Mouse (Mus musculus): ENCODE measurements around the gene 2310039H08Rik.

2310039H08Rik gene

DNA sequence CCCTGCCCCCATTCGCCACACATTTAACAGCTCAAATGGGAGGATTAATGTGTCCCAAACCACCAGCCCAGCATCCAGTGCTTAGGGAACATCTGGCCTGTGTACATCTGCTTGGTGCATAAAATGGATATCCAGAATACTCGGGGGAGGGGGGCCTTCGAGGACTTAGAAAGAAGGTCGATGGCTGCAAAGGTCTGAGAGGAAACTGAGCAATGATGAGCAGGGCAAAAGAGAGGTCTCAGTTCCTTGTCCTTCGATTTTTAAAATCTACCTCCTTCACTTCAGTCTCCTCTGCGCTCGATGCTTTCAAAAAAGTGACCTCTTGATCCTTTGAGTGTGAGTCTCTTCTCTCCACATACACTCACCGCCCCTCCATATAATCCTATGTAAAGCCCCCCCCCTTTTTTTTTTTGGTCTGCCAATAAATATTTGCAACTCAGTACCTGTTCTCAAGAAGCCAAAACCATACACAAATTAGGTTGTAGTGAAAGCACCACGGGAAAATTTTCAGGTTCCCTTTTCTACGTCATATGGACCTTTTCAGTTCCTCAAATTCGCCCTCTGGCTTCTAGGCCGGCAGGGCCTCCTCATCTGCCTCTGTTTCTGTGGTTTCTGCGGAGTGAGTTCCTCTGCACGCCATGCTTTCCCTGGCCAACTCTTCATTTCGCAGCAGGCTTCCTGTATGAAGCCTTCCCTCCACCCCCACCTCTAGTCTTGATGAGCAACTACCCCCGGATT, 21.2 kb upstream of the 2310039H08Rik start:
- in situ Hi-C loops (cut with MboI; ENCODE audit: low pct_unique_long_range_greater_than_20kb in 1 of 2, low sequenced_read_pairs in 2 of 2, unreplicated experiment in 1 of 2), result loop anchor here in 1 of 2 experiments (25.0 kb wide), 1 partner anchor 261 kb away; the partner anchor contains the start of gene Ubr2

DNA sequence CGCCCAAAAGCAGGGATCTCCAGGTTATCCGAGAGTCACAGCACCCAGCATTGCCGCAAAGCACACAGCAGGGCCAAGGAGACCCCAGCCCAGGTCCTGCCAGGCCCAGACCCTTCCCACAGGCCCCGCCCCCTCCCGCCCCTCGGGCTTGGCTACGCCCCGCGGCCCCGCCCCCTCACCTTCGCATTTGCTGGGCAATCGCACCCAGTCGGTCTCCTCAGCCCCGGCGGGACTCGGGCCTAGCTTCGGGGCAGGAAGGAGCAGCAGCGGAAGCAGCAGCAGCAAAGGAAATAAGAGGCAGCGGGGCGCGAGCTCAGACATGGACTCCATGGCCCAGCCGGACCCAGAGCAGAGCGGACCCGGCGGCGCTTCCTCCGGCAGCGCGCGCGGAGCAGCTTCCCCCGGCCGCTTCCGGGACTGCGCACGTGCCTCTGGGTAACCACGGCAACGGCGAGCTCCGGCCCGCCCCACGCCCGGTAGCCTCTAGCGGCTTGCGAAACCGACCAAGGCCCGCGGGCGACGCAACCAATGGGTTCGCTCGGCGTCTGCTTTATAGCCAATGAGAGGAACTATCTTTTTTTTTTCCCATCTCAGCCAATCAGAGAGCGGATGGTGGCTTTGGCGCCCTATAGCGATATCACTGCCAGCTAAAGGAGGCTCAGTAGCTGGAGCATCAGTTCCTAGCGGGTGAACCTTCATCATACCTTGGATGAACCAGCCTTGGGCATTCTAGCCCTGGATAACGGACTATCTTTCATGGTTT, 20.5 kb upstream of the 2310039H08Rik start, which contains the start of gene Cnpy3:
Gene Cnpy3 (minus strand): TSS at position 421 of the 763 bp plus-strand sequence.
- in situ Hi-C loops (cut with MboI; ENCODE audit: low pct_unique_long_range_greater_than_20kb in 1 of 2, low sequenced_read_pairs in 2 of 2, unreplicated experiment in 1 of 2), result loop anchor here in 1 of 2 experiments (25.0 kb wide), 1 partner anchor 260 kb away; the partner anchor contains the start of gene Ubr2

DNA sequence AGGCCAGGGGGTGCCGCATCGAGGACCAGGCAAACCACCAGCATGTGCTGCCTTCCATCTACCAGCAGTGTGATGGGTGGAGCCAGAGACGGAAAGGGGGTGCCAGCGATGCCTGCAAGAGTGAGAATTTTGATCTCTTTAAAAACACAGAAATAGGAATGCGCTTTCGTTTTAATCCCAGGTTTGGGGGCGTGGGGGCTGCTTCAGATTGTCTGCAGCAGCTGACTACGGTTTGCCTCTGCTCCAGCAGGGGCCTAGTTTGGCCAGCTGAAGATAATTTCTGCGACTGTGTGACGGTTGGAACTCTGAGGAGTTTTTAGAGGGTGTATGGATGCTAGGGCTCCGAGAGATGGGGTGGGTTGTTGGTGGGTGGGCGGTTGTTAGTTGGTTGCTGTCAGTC, 13.7 kb upstream of the 2310039H08Rik start:
- in situ Hi-C loops (cut with MboI; ENCODE audit: low pct_unique_long_range_greater_than_20kb in 1 of 2, low sequenced_read_pairs in 2 of 2, unreplicated experiment in 1 of 2), result loop anchor here in 1 of 2 experiments (25.0 kb wide), 1 partner anchor 254 kb away; the partner anchor contains the start of gene Ubr2

GRCm38 (mm10) chr17:46763544-46763943, 8.9 kb upstream of the 2310039H08Rik start, which contains the start of gene Ptcra:
Gene Ptcra (minus strand): TSS chr17:46763712.
- in situ Hi-C loops (cut with MboI; ENCODE audit: low pct_unique_long_range_greater_than_20kb in 1 of 2, low sequenced_read_pairs in 2 of 2, unreplicated experiment in 1 of 2), result loop anchor here in 1 of 2 experiments (25.0 kb wide), 1 partner anchor 249 kb away; the partner anchor contains the start of gene Ubr2

GRCm38 (mm10) chr17:46764916-46765315, 7.5 kb upstream of the 2310039H08Rik start:
- in situ Hi-C loops (cut with MboI; ENCODE audit: low pct_unique_long_range_greater_than_20kb in 1 of 2, low sequenced_read_pairs in 2 of 2, unreplicated experiment in 1 of 2), result loop anchor here in 1 of 2 experiments (25.0 kb wide), 1 partner anchor 247 kb away; the partner anchor contains the start of gene Ubr2

DNA sequence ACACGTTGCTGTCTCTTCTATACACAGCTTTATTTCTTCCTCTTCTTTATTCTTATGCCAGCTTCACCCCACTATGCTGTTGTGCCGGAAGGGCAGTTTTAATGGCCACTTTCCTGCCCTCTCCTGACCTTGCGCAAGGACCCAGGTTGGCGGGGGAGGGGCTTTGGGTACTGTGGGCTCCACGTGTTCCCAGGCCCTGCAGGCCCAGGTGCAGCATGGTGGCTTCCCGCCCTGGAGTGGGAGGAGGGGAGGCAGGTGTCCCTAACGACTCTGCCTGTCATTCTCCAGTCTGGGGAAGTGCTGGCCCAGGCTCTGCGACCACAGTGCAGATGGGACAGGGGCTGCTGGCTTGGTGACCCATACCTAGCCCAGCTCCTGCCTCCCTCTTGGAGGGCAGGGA, 4.6 kb upstream of the 2310039H08Rik start:
- in situ Hi-C loops (cut with MboI; ENCODE audit: low pct_unique_long_range_greater_than_20kb in 1 of 2, low sequenced_read_pairs in 2 of 2, unreplicated experiment in 1 of 2), result loop anchor here in 1 of 2 experiments (25.0 kb wide), 1 partner anchor 244 kb away; the partner anchor contains the start of gene Ubr2

DNA sequence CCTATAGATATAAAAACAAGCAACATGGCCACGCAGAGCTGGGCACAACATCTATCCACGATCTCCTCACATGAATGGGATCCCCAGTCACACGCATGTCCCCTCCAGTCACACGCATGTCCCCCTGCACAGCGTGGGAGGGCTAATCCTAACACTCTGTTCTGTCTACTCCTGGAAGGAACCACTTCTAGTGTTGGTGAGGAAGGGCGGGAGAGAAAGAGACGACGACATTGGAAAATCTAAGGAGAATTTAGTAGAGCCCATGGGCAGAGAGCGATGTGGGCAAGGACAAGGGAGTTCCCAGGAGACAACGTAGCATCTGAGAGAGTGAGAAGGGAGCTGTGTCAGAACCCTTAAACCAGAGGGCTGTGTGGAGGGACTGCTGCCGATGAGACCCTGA, 1.9 kb upstream of the 2310039H08Rik start:
- in situ Hi-C loops (cut with MboI; ENCODE audit: low pct_unique_long_range_greater_than_20kb in 1 of 2, low sequenced_read_pairs in 2 of 2, unreplicated experiment in 1 of 2), result loop anchor here (10.0 to 25.0 kb wide), 2 partner anchors 114 to 242 kb away; partner anchors contain the start of gene Ubr2 (in 1 of the 2)

DNA sequence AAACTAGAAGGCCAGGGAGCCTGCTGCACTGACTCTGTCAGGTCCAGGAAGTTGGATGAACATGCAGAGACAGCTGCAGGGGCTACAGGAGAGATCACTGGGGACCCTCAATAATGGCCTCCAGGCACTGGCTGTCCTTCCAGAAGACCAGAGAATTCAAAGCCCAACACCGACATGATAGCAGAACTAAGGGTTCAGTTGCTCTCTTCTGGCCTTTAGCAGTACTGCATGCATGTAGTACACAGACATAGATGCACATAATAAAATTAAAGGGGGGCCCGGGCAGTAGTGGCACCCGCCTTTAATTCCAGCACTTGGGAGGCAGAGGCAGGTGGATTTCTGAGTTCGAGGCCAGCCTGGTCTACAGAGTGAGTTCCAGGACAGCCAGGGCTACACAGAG, 1.4 kb upstream of the 2310039H08Rik start:
- in situ Hi-C loops (cut with MboI; ENCODE audit: low pct_unique_long_range_greater_than_20kb in 1 of 2, low sequenced_read_pairs in 2 of 2, unreplicated experiment in 1 of 2), result loop anchor here (10.0 to 25.0 kb wide), 2 partner anchors 114 to 241 kb away; partner anchors contain the start of gene Ubr2 (in 1 of the 2)

GRCm38 (mm10) chr17:46771616-46772015, 819 bp upstream of the 2310039H08Rik start:
- in situ Hi-C loops (cut with MboI; ENCODE audit: low pct_unique_long_range_greater_than_20kb in 1 of 2, low sequenced_read_pairs in 2 of 2, unreplicated experiment in 1 of 2), result loop anchor here (10.0 to 25.0 kb wide), 2 partner anchors 113 to 241 kb away; partner anchors contain the start of gene Ubr2 (in 1 of the 2)

- in situ Hi-C loops (cut with MboI; ENCODE audit: low pct_unique_long_range_greater_than_20kb in 1 of 2, low sequenced_read_pairs in 2 of 2, unreplicated experiment in 1 of 2), result loop anchor here (10.0 to 25.0 kb wide), 2 partner anchors 113 to 240 kb away; partner anchors contain the start of gene Ubr2 (in 1 of the 2)
Measured at GRCm38 (mm10) chr17:46772038-46772403, 414 bp upstream of the 2310039H08Rik start.

DNA sequence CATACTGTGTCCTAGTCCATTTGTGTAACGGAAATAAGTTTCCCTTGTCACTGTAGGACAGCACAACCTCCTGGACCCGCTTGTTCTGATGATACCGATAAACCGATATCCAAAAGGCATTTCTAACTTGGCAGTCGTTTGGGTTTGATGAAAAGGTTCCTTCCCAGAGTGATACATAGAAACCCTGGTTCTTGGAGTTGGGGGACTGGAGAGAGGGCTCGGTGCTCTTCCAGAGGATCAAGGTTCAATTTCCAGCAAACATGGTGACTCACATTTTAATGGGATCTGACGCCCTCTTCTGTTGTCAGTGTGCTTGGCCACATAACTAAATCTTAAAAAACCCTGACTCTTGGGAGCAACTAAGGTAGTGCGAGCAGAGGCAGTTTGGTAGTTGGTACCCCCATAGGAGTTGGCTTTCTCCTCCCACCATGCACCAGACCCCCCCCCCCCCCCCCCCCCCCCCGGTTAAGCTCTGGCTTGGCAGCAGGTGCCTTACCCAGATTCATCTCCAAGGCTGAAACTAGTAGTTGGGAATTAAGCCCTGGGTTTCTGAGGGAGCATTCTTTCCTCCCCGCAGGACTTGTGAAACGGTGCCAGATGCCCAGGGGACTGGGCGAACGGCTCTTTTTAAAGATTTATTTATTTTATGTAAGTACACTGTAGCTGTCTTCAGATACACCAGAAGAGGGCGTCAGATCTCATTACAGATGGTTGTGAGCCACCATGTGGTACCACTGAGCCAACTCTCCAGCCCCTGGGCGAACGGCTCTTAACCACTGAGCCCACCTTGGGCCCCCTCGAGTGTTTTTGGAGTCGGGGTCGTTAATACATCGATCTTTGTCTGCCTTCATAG, 1.1 kb downstream of the 2310039H08Rik start:
- in situ Hi-C loops (cut with MboI; ENCODE audit: low pct_unique_long_range_greater_than_20kb in 1 of 2, low sequenced_read_pairs in 2 of 2, unreplicated experiment in 1 of 2), result loop anchor here (10.0 to 25.0 kb wide), 2 partner anchors 111 to 239 kb away; partner anchors contain the start of gene Ubr2 (in 1 of the 2)

GRCm38 (mm10) chr17:46774131-46774472, 1.7 kb downstream of the 2310039H08Rik start:
- in situ Hi-C loops (cut with MboI; ENCODE audit: low pct_unique_long_range_greater_than_20kb in 1 of 2, low sequenced_read_pairs in 2 of 2, unreplicated experiment in 1 of 2), result loop anchor here (10.0 to 25.0 kb wide), 2 partner anchors 111 to 238 kb away; partner anchors contain the start of gene Ubr2 (in 1 of the 2)

GRCm38 (mm10) chr17:46775070-46775469, 2.6 kb downstream of the 2310039H08Rik start:
- in situ Hi-C loops (cut with MboI; ENCODE audit: low pct_unique_long_range_greater_than_20kb in 1 of 2, low sequenced_read_pairs in 2 of 2, unreplicated experiment in 1 of 2), result loop anchor here in 1 of 2 experiments (10.0 kb wide), 1 partner anchor 110 kb away; no protein-coding TSS in a partner anchor

GRCm38 (mm10) chr17:46776087-46776486, 3.7 kb downstream of the 2310039H08Rik start:
- in situ Hi-C loops (cut with MboI; ENCODE audit: low pct_unique_long_range_greater_than_20kb in 1 of 2, low sequenced_read_pairs in 2 of 2, unreplicated experiment in 1 of 2), result loop anchor here in 1 of 2 experiments (10.0 kb wide), 1 partner anchor 109 kb away; no protein-coding TSS in a partner anchor

DNA sequence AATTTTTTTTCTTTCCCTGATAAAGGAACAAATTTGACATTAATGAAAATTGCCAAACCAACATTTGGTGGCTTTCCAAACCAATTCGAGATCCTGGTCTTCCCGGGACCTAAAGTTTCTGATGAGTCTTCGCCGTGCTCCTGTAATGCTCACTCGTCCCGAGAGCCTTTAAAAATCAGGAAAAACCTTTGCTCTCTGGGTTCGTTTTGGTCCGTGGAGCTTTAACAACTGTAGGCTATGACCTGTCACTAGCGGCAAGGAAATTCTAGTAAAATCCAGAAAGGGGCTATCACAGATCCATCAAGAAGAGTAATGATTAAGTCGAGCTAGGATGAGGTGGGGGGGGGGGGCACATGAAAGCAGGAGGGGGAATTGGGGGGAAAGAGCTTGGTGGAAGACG, 9.4 kb downstream of the 2310039H08Rik start:
- in situ Hi-C loops (cut with MboI; ENCODE audit: low pct_unique_long_range_greater_than_20kb in 1 of 2, low sequenced_read_pairs in 2 of 2, unreplicated experiment in 1 of 2), result no loop called here

- in situ Hi-C loops (cut with MboI; ENCODE audit: low pct_unique_long_range_greater_than_20kb in 1 of 2, low sequenced_read_pairs in 2 of 2, unreplicated experiment in 1 of 2), result no loop called here
Measured at GRCm38 (mm10) chr17:46782341-46783221, 10.1 kb downstream of the 2310039H08Rik start, which contains the start of gene Rpl7l1. Gene Rpl7l1 (minus strand): TSS chr17:46782672.

DNA sequence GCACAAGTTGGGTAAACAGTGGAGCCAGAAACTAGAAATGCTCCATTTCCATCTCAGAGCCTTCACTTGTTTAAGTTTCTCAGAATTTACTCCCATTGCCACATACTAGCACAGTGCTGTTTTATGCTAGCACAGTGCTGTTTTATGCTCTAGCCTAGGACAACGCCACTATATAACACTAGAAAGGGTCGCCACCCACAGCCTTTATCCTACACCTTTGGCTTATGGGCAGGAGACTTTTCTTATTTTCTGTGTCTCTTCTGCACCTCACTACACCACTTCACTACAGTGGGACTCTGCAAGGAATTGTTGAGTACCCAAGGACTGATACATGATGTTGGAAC, 10.8 kb downstream of the 2310039H08Rik start:
- in situ Hi-C loops (cut with MboI; ENCODE audit: low pct_unique_long_range_greater_than_20kb in 1 of 2, low sequenced_read_pairs in 2 of 2, unreplicated experiment in 1 of 2), result no loop called here
